Mouse (Mus musculus) CH12.LX (cell line): ENCODE data around the gene Il22ra1. TPM values are rescaled to one million over a fixed set of nuclear protein-coding genes. Genes with fewer than 3 reads are reported as not detected.

ENCODE experiments used
- DNase-seq: peaks from one replicate; pipeline ENCODE4 v3.0.0-alpha.2; 2013; ENCODE audit errors: extremely low read depth
- H3K27ac ChIP-seq: 2 replicates; pipeline ENCODE4 v1.5.1; 2012; ENCODE audit warnings: low read depth, mild to moderate bottlenecking, control low read depth, moderate library complexity; ENCODE audit not compliant: insufficient read depth
- H3K27me3 ChIP-seq: replicated peaks from 2 replicates; pipeline ENCODE3; 2012; ENCODE audit warnings: inconsistent platforms
- H3K36me3 ChIP-seq, 2 experiments: replicated peaks in 1 of 2; 2 replicates each; pipeline versions ENCODE3 to v1.6.1; 2012; ENCODE audit warnings: inconsistent platforms in 1 of 2, low read length in 1 of 2, mild to moderate bottlenecking in 1 of 2, mixed read lengths in 1 of 2, moderate library complexity in 1 of 2; ENCODE audit not compliant: control insufficient read depth in 1 of 2, insufficient read depth in 1 of 2
- H3K4me1 ChIP-seq, 2 experiments: 2 replicates each; pipeline ENCODE4 v1.6.1; 2012; ENCODE audit warnings: inconsistent platforms in 1 of 2, moderate library complexity in 1 of 2; ENCODE audit not compliant: insufficient read depth in 2 of 2, control insufficient read depth in 1 of 2
- H3K4me2 ChIP-seq: 2 replicates; pipeline ENCODE4 v1.6.1; 2012; ENCODE audit warnings: low read depth, mild to moderate bottlenecking, control low read depth; ENCODE audit not compliant: poor library complexity, insufficient read depth, severe bottlenecking
- H3K4me3 ChIP-seq, 3 experiments: fragments of 150-350 bp in 1 of 3; sonication (generic) in 1 of 3; replicated peaks in 1 of 3; 2 replicates each; pipeline versions ENCODE3 to v1.5.1; 2011 to 2012; ENCODE audit warnings: low read depth in 2 of 3, low read length in 2 of 3, mild to moderate bottlenecking in 2 of 3, moderate library complexity in 2 of 3, control low read depth in 1 of 3, improper control_type of control experiment in 1 of 3, inconsistent platforms in 1 of 3, mixed read lengths in 1 of 3; ENCODE audit not compliant: poor library complexity in 1 of 3
- H3K79me2 ChIP-seq: replicated peaks from 2 replicates; pipeline ENCODE4 v1.6.1; 2012; ENCODE audit warnings: mild to moderate bottlenecking, moderate library complexity; ENCODE audit not compliant: control insufficient read depth, poor library complexity, insufficient read depth, severe bottlenecking; ENCODE audit errors: extremely low read depth
- H3K9ac ChIP-seq: 2 replicates; pipeline ENCODE4 v1.6.1; 2012; ENCODE audit warnings: low read depth, mild to moderate bottlenecking, control low read depth, moderate library complexity; ENCODE audit not compliant: insufficient read depth
- H3K9me3 ChIP-seq: replicated peaks from 2 replicates; pipeline ENCODE3; 2012; ENCODE audit warnings: low read length, inconsistent platforms, mixed read lengths
- BHLHE40 ChIP-seq: IDR thresholded peaks from 2 replicates; pipeline ENCODE4 v1.6.1; 2011; ENCODE audit warnings: mild to moderate bottlenecking, low read depth, low read length, improper control_type of control experiment
- CHD2 ChIP-seq: IDR thresholded peaks from 2 replicates; pipeline ENCODE4 v1.6.1; 2011; ENCODE audit warnings: low read length, improper control_type of control experiment
- CTCF ChIP-seq, 2 experiments: IDR thresholded peaks in 1 of 2; conservative IDR thresholded peaks in 1 of 2; 2 replicates each; pipeline ENCODE4 v1.5.1; 2011 to 2012; ENCODE audit warnings: low read depth in 2 of 2, low read length in 2 of 2, improper control_type of control experiment in 1 of 2, inconsistent platforms in 1 of 2, mild to moderate bottlenecking in 1 of 2, moderate library complexity in 1 of 2
- E2F4 ChIP-seq: IDR thresholded peaks from 2 replicates; pipeline ENCODE4 v1.6.1; 2011; ENCODE audit warnings: low read depth, low read length, improper control_type of control experiment; ENCODE audit not compliant: insufficient replicate concordance
- ELF1 ChIP-seq: IDR thresholded peaks from 2 replicates; pipeline ENCODE4 v1.6.1; 2014; ENCODE audit warnings: low read depth, mild to moderate bottlenecking, inconsistent platforms, low read length, improper control_type of control experiment
- ETS1 ChIP-seq: conservative IDR thresholded peaks from 2 replicates; pipeline ENCODE4 v1.6.1; 2012; ENCODE audit warnings: low read depth, mild to moderate bottlenecking, inconsistent platforms, low read length, improper control_type of control experiment, moderate library complexity
- GABPA ChIP-seq: IDR thresholded peaks from 2 replicates; pipeline ENCODE4 v1.6.1; 2012; ENCODE audit warnings: low read depth, low read length, improper control_type of control experiment, inconsistent platforms; ENCODE audit not compliant: insufficient replicate concordance
- HCFC1 ChIP-seq: IDR thresholded peaks from 2 replicates; pipeline ENCODE4 v1.6.1; 2012; ENCODE audit warnings: low read depth, mild to moderate bottlenecking, inconsistent platforms, low read length, improper control_type of control experiment
- JUN ChIP-seq: IDR thresholded peaks from 2 replicates; pipeline ENCODE4 v1.6.1; 2011; ENCODE audit warnings: low read depth, mild to moderate bottlenecking, low read length, improper control_type of control experiment, moderate library complexity; ENCODE audit not compliant: insufficient read depth
- MAFK ChIP-seq: IDR thresholded peaks from 2 replicates; pipeline ENCODE4 v1.6.1; 2011; ENCODE audit warnings: low read length, improper control_type of control experiment; ENCODE audit not compliant: insufficient replicate concordance
- MAX ChIP-seq: IDR thresholded peaks from 2 replicates; pipeline ENCODE4 v1.6.1; 2011; ENCODE audit warnings: low read length, improper control_type of control experiment
- MAZ ChIP-seq: IDR thresholded peaks from 2 replicates; pipeline ENCODE4 v1.6.1; 2012; ENCODE audit warnings: low read depth, mild to moderate bottlenecking, inconsistent platforms, low read length, improper control_type of control experiment, moderate library complexity
- MEF2A ChIP-seq: IDR thresholded peaks from 2 replicates; pipeline ENCODE4 v1.6.1; 2014; ENCODE audit warnings: low read depth, mild to moderate bottlenecking, inconsistent platforms, low read length, improper control_type of control experiment, borderline replicate concordance
- MXI1 ChIP-seq: IDR thresholded peaks from 2 replicates; pipeline ENCODE4 v1.6.1; 2011; ENCODE audit warnings: mild to moderate bottlenecking, low read depth, low read length, improper control_type of control experiment
- MYC ChIP-seq: IDR thresholded peaks from 2 replicates; pipeline ENCODE4 v1.6.1; 2011; ENCODE audit warnings: low read depth, mild to moderate bottlenecking, improper control_type of control experiment, low read length
- NRF1 ChIP-seq: IDR thresholded peaks from 2 replicates; pipeline ENCODE4 v1.6.1; 2014; ENCODE audit warnings: low read depth, mild to moderate bottlenecking, inconsistent platforms, low read length, improper control_type of control experiment, moderate library complexity
- PAX5 ChIP-seq: IDR thresholded peaks from 2 replicates; pipeline ENCODE4 v1.6.1; 2012; ENCODE audit warnings: low read length, inconsistent platforms, mixed read lengths
- POLR2A ChIP-seq: IDR thresholded peaks from 2 replicates; pipeline ENCODE4 v1.6.1; 2011; ENCODE audit warnings: low read depth, mild to moderate bottlenecking, improper control_type of control experiment, low read length
- POLR2AphosphoS2 ChIP-seq: IDR thresholded peaks from 2 replicates; pipeline ENCODE4 v1.6.1; 2011; ENCODE audit warnings: low read depth, low read length, improper control_type of control experiment
- RAD21 ChIP-seq: IDR thresholded peaks from 2 replicates; pipeline ENCODE4 v1.6.1; 2011; ENCODE audit warnings: low read depth, mild to moderate bottlenecking, low read length, improper control_type of control experiment, moderate library complexity
- RCOR1 ChIP-seq: conservative IDR thresholded peaks from 2 replicates; pipeline ENCODE4 v1.6.1; 2012; ENCODE audit warnings: low read depth, mild to moderate bottlenecking, inconsistent platforms, low read length, improper control_type of control experiment
- SIN3A ChIP-seq: IDR thresholded peaks from 2 replicates; pipeline ENCODE4 v1.6.1; 2012; ENCODE audit warnings: low read length, improper control_type of control experiment, inconsistent platforms
- TBP ChIP-seq: conservative IDR thresholded peaks from 2 replicates; pipeline ENCODE4 v1.6.1; 2011; ENCODE audit warnings: low read depth, low read length, improper control_type of control experiment
- TCF12 ChIP-seq: IDR thresholded peaks from 2 replicates; pipeline ENCODE4 v1.6.1; 2014; ENCODE audit warnings: low read depth, mild to moderate bottlenecking, inconsistent platforms, low read length, improper control_type of control experiment
- USF1 ChIP-seq: IDR thresholded peaks from 2 replicates; pipeline ENCODE4 v1.6.1; 2014; ENCODE audit warnings: low read depth, mild to moderate bottlenecking, inconsistent platforms, low read length, improper control_type of control experiment
- USF2 ChIP-seq: conservative IDR thresholded peaks from 2 replicates; pipeline ENCODE4 v1.6.1; 2011; ENCODE audit warnings: low read depth, low read length, improper control_type of control experiment
- ZC3H11A ChIP-seq: IDR thresholded peaks from 2 replicates; pipeline ENCODE4 v1.6.1; 2012; ENCODE audit warnings: low read depth, mild to moderate bottlenecking, inconsistent platforms, low read length, improper control_type of control experiment
- ZMIZ1 ChIP-seq: IDR thresholded peaks from 2 replicates; pipeline ENCODE4 v1.6.1; 2012; ENCODE audit warnings: low read depth, mild to moderate bottlenecking, inconsistent platforms, low read length, improper control_type of control experiment
- ZNF384 ChIP-seq: IDR thresholded peaks from 2 replicates; pipeline ENCODE4 v1.6.1; 2012; ENCODE audit warnings: low read depth, low read length, improper control_type of control experiment, inconsistent platforms
- dilution Hi-C: fragments of 300-500 bp; cut with MboI; formaldehyde crosslinking; loops from 2 replicates; pipeline ENCODE4 v1.14.3; 2020; ENCODE audit warnings: low sequenced_read_pairs; ENCODE audit not compliant: extremely low pct_unique_long_range_greater_than_20kb, extremely low pct_ligation_motif_present
- in situ Hi-C: fragments of 300-500 bp; cut with MboI; formaldehyde crosslinking; loops from 3 replicates; pipeline ENCODE4 v1.14.3; 2019; ENCODE audit warnings: low sequenced_read_pairs, low pct_ligation_motif_present, low pct_unique_long_range_greater_than_20kb, mixed read lengths
- polyA plus RNA-seq: library from polyadenylated mRNA; unstranded; fragments of >175 nt; gene quantifications from 2 replicates; pipeline ENCODE4 v1.2.1, GENCODE M21; 2012; ENCODE audit warnings: low read depth; ENCODE audit not compliant: insufficient read length
- total RNA-seq, 2 experiments: library from RNA; depleted of rRNA; stranded (reverse); fragments of 300-350 nt in 1 of 2; fragments of >200 nt in 1 of 2; gene quantifications; 2 replicates each; pipeline ENCODE4 v1.2.3; 2012 to 2014

The Il22ra1 gene
- total and polyA plus RNA-seq, 3 experiments: not detected

DNA sequence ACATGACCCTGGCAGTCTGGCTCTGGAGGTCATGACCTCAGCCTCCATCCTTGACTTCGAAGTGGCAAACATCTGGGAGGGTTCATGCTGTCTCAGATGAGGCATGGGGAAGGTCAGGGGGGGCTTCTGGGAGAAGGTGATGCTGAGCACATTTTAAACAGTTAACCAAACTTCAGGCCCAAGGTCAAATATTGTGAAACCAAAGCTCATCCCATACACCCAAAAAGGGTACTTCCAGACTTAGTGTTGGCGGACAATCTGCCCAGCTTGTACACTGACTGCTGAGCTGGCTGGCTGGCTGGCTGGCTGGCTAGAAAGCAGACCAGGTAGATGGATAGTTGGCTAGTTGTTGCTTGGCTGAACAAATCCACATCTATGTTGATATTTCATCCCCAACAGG is 61.2 kb downstream of the Il22ra1 start:
- Histone ChIP-seq H3K4me2 (no peak overlapping the region), H3K27ac (no peak overlapping the region), H3K27me3 (peaks cover 45% of the 10 kb centered on the region), H3K36me3 (no peaks in the 10 kb centered on the region), H3K79me2 (no peaks in the 10 kb centered on the region), H3K9me3 (peaks cover 2% of the 10 kb centered on the region), H3K4me1 (peaks cover 3 to 4% of the 10 kb centered on the region in 2 experiments; a peak in 2 of 4 replicates), H3K4me3 (no peak overlapping the region), H3K9ac (no peak overlapping the region)
- in situ Hi-C loops (no loop called here), dilution Hi-C loops (no loop called here)
- TF ChIP-seq POLR2AphosphoS2 (no peak), HCFC1 (no peak), GABPA (no peak), TCF12 (no peak), NRF1 (no peak), BHLHE40 (no peak), PAX5 (no peak), MAFK (no peak), MAZ (no peak), SIN3A (no peak), MYC (no peak), RCOR1 (no peak), ELF1 (no peak), POLR2A (no peak), USF1 (no peak), USF2 (no peak), CHD2 (no peak)
- no peak for DNase-seq

GRCm38 (mm10) chr4:135792821-135793220 is 64.8 kb downstream of the Il22ra1 start:
- Histone ChIP-seq H3K27ac (no peak overlapping the region), H3K36me3 (no peaks in the 10 kb centered on the region), H3K27me3 (peaks cover 62% of the 10 kb centered on the region), H3K4me2 (no peak overlapping the region), H3K9ac (no peak overlapping the region), H3K4me1 (peaks cover 0 to 4% of the 10 kb centered on the region in 2 experiments; a peak in 2 of 4 replicates), H3K9me3 (peaks cover 2% of the 10 kb centered on the region), H3K79me2 (no peaks in the 10 kb centered on the region), H3K4me3 (no peak overlapping the region)
- dilution Hi-C loops (no loop called here), in situ Hi-C loops (no loop called here)
- no peak for DNase-seq
- TF ChIP-seq ZMIZ1 (no peak), TCF12 (no peak), ZNF384 (no peak), RAD21 (no peak), ZC3H11A (no peak), MAX (no peak), E2F4 (no peak), ETS1 (no peak), TBP (no peak), RCOR1 (no peak), MXI1 (no peak), CTCF (conservative IDR thresholded peaks at IDR 0.05 in 1 of 2, IDR thresholded peaks at IDR 0.05 in 1 of 2; ENCODE audit: low read depth in 2 of 2, low read length in 2 of 2) (no peak), USF1 (no peak), MEF2A (no peak), SIN3A (no peak), JUN (no peak), MAFK (no peak)
